In the genomic region with DNA sequence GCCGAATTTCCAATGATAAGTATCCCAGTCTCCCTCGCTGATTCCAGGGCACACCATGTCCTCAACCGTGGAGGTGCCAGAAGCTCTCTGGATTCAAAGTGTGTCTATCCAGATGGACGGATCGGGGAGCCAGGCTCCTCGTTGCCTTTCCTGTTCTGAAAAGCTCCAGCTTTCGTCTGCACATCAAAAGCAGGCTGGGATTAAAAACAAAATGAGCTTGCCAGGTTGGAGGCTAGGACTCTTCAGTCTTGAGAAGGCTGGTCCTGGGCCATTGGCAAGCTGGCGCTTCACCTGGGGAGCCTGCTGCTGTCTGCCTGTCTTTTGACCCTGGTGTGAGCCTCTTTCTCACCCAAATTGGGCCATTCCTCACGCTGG, we compare ENCODE assay signal across 12 mouse cellular contexts. TPM values are rescaled to one million over a fixed set of nuclear protein-coding genes. Genes with fewer than 3 reads are reported as not detected.
A peak's percentile ranks its signal among the peaks of the same experiment; 100 is the strongest.
DNase-seq lines count a peak whose midpoint lies in the region; ATAC-seq and TF ChIP-seq lines count a peak whose summit lies in the region.
"Had no signal": no experiment of that assay in that cellular context is flagged by ENCODE, and none has a peak within 500 bp of the region (broad histone marks: within the 10 kb centered on the region; RNA-seq: fewer than 3 reads in every experiment).

No protein-coding gene starts in this region.

- TF ChIP-seq CTCF in midbrain, postnatal 0 days (IDR thresholded peaks at IDR 0.05), result no peak

- no peak overlapping the region for H3K4me3 ChIP-seq in heart, embryonic 11.5 days (ENCODE audit: low read depth, low read length)
- no peak overlapping the region for H3K4me3 ChIP-seq in midbrain, postnatal 0 days (ENCODE audit: low read depth, low read length)
- no peak overlapping the region for H3K4me3 ChIP-seq in midbrain, embryonic 16.5 days (ENCODE audit: low read depth, low read length)
- H3K4me3 ChIP-seq: embryonic facial prominence, embryonic 15.5 days; limb, embryonic 13.5 days; lung, embryonic 15.5 days had no signal

- no peak overlapping the region for H3K4me2 ChIP-seq in heart, embryonic 11.5 days
- H3K4me2 ChIP-seq in midbrain, postnatal 0 days (ENCODE audit: low read depth, low read length, poor library complexity, severe bottlenecking), result no peak overlapping the region
- no peak overlapping the region for H3K4me2 ChIP-seq in midbrain, embryonic 16.5 days (ENCODE audit: low read length)
- H3K4me2 ChIP-seq: embryonic facial prominence, embryonic 15.5 days; limb, embryonic 13.5 days; lung, embryonic 15.5 days had no signal

- no peaks in the 10 kb centered on the region for H3K36me3 ChIP-seq in heart, embryonic 11.5 days (ENCODE audit: control insufficient read depth, insufficient read depth, low read length)
- no peaks in the 10 kb centered on the region for H3K36me3 ChIP-seq in midbrain, postnatal 0 days (ENCODE audit: insufficient read depth, low read length)
- no peaks in the 10 kb centered on the region for H3K36me3 ChIP-seq in midbrain, embryonic 16.5 days (ENCODE audit: control insufficient read depth, insufficient read depth, low read length)
- H3K36me3 ChIP-seq: embryonic facial prominence, embryonic 15.5 days; limb, embryonic 13.5 days; lung, embryonic 15.5 days had no signal

- no peak overlapping the region for H3K27ac ChIP-seq in heart, embryonic 11.5 days (ENCODE audit: low read depth, low read length)
- H3K27ac ChIP-seq in midbrain, postnatal 0 days (ENCODE audit: low read depth, low read length), result no peak overlapping the region
- H3K27ac ChIP-seq in midbrain, embryonic 16.5 days (ENCODE audit: low read length), result no peak overlapping the region
- H3K27ac ChIP-seq: embryonic facial prominence, embryonic 15.5 days; limb, embryonic 13.5 days; lung, embryonic 15.5 days had no signal

- no peaks in the 10 kb centered on the region for H3K27me3 ChIP-seq in heart, embryonic 11.5 days (ENCODE audit: control insufficient read depth, insufficient read depth, low read length)
- H3K27me3 ChIP-seq in midbrain, postnatal 0 days (ENCODE audit: insufficient read depth, low read length), result no peaks in the 10 kb centered on the region
- H3K27me3 ChIP-seq in midbrain, embryonic 16.5 days (ENCODE audit: control insufficient read depth, insufficient read depth, low read depth, low read length), result no peaks in the 10 kb centered on the region
- H3K27me3 ChIP-seq: embryonic facial prominence, embryonic 15.5 days; limb, embryonic 13.5 days; lung, embryonic 15.5 days had no signal

- H3K4me1 ChIP-seq in heart, embryonic 11.5 days (ENCODE audit: control insufficient read depth, insufficient read depth, low read length), result peaks cover 8% of the 10 kb centered on the region
- no peaks in the 10 kb centered on the region; the same call in 1 of the 2 replicates for H3K4me1 ChIP-seq in midbrain, postnatal 0 days (ENCODE audit: insufficient read depth, low read length)
- H3K4me1 ChIP-seq in midbrain, embryonic 16.5 days (ENCODE audit: control insufficient read depth, insufficient read depth, low read length), result no peaks in the 10 kb centered on the region; the same call in 1 of the 2 replicates

- intact Hi-C loops in heart, postnatal 25 days (cut with DNase I), result no loop called here

- peak; percentile 50 to 58 for DNase-seq in heart, adult 18-20 months
- peak; percentile 50 for DNase-seq in midbrain, postnatal 0 days (ENCODE audit: low spot score)
- peak; percentile 23 for DNase-seq in heart, postnatal 25 days (ENCODE audit: low spot score)
- no peak for DNase-seq in spleen, postnatal 4 days (ENCODE audit: low spot score in 2 of 2)
- DNase-seq in embryo, embryonic 11 days, result no peak
- DNase-seq: adrenal gland, postnatal 14 days; kidney, postnatal 36 days had no signal

- no peak for ATAC-seq in heart, embryonic 11.5 days (replicated peaks; ENCODE audit: insufficient number of reproducible peaks, low FRiP score, low TSS enrichment)
- no peak for ATAC-seq in midbrain, postnatal 0 days (ENCODE audit: low FRiP score)
- no peak; the same call in 1 of the 2 replicates for ATAC-seq in midbrain, embryonic 16.5 days

- WGBS in heart, embryonic 11.5 days (ENCODE audit: insufficient replicate concordance), result 70% methylated on average over 9 of the region's 9 CpGs
- WGBS in midbrain, postnatal 0 days, result 61% methylated on average over 9 of the region's 9 CpGs
- WGBS in midbrain, embryonic 16.5 days, result 59% methylated on average over 9 of the region's 9 CpGs

- H3K9me3 ChIP-seq in heart, embryonic 11.5 days (replicated peaks; ENCODE audit: control insufficient read depth, low read length), result no peaks in the 10 kb centered on the region
- H3K9me3 ChIP-seq in midbrain, postnatal 0 days (ENCODE audit: low read length), result no peaks in the 10 kb centered on the region
- H3K9me3 ChIP-seq in midbrain, embryonic 16.5 days (replicated peaks; ENCODE audit: control insufficient read depth, low read length, poor library complexity, severe bottlenecking), result no peaks in the 10 kb centered on the region
- H3K9me3 ChIP-seq: embryonic facial prominence, embryonic 15.5 days; limb, embryonic 13.5 days; lung, embryonic 15.5 days had no signal

- no peak overlapping the region for H3K9ac ChIP-seq in heart, embryonic 11.5 days (ENCODE audit: low read depth, low read length)
- no peak overlapping the region for H3K9ac ChIP-seq in midbrain, postnatal 0 days (replicated peaks; ENCODE audit: low read length, poor library complexity, severe bottlenecking)
- no peak overlapping the region for H3K9ac ChIP-seq in midbrain, embryonic 16.5 days (ENCODE audit: low read depth, low read length)
- H3K9ac ChIP-seq: embryonic facial prominence, embryonic 15.5 days; limb, embryonic 13.5 days; lung, embryonic 15.5 days had no signal

RNA-seq across cellular contexts. Expression of a gene that starts 56.9 kb away (rescaled TPM):
- 100 to 1,000 TPM; 103 to 108 TPM for total RNA-seq in heart, adult 18-20 months (2021)
- polyA plus RNA-seq in heart, embryonic 11.5 days (2014; fragmentation: Nextera tagmentation; extraction: Ambion mirVana), result 57.1 and 59.1 TPM in 2 replicates
- total RNA-seq in midbrain, postnatal 0 days (2014; rRNA removed), result 126 and 128 TPM in 2 replicates
- 79.1 and 79.7 TPM in 2 replicates for polyA plus RNA-seq in midbrain, postnatal 0 days (2015; fragmentation: Nextera tagmentation; extraction: Ambion mirVana)
- 79.9 and 84.3 TPM in 2 replicates for polyA plus RNA-seq in midbrain, embryonic 16.5 days (2015; fragmentation: Nextera tagmentation; extraction: Ambion mirVana)
- 10 to 100 TPM; 89.6 to 99.7 TPM for total RNA-seq in heart, postnatal 25 days (2021)

Comparison
In these comparisons a context has a peak if more than half of its experiments do, and no peak if none do; other contexts are left out.
1. DNase-seq: peak in heart, adult 18-20 months (2 of 2), midbrain, postnatal 0 days (single experiment) and heart, postnatal 25 days (single experiment); none in spleen, postnatal 4 days (0 of 2) and embryo, embryonic 11 days (single experiment).